Mouse (Mus musculus) embryo, embryonic 10.5 days (tissue): ENCODE measurements around the gene Hvcn1.

Experiments used
- DNase-seq: peaks from one replicate; pipeline ENCODE4 v3.0.0-alpha.2; 2015; ENCODE audit warnings: low spot score

The Hvcn1 gene

GRCm38 (mm10) chr5:122234319-122235195 is 28.0 kb downstream of the Hvcn1 start:
- no peak for DNase-seq

- DNase-seq, result no peak
These were observed 28.7 kb downstream of the Hvcn1 start for GRCm38 (mm10) chr5:122235196-122235836.

GRCm38 (mm10) chr5:122237200-122237599 is 30.6 kb downstream of the Hvcn1 start:
- DNase-seq, result no peak

- no peak for DNase-seq
These were observed 33.0 kb downstream of the Hvcn1 start for GRCm38 (mm10) chr5:122239618-122240017.

GRCm38 (mm10) chr5:122240521-122240920 is 33.9 kb downstream of the Hvcn1 start:
- no peak for DNase-seq

- no peak for DNase-seq
These were observed 34.4 kb downstream of the Hvcn1 start for GRCm38 (mm10) chr5:122240989-122241388.

- no peak for DNase-seq
These were observed 36.0 kb downstream of the Hvcn1 start for GRCm38 (mm10) chr5:122242521-122243123.

GRCm38 (mm10) chr5:122243781-122244523 is 37.3 kb downstream of the Hvcn1 start:
- DNase-seq, result no peak

GRCm38 (mm10) chr5:122245186-122245585 is 38.6 kb downstream of the Hvcn1 start:
- no peak for DNase-seq

- no peak for DNase-seq
These were observed 40.1 kb downstream of the Hvcn1 start for GRCm38 (mm10) chr5:122246547-122247167.

GRCm38 (mm10) chr5:122247529-122247928 is 40.9 kb downstream of the Hvcn1 start:
- no peak for DNase-seq

- DNase-seq, result no peak
These were observed 41.3 kb downstream of the Hvcn1 start for GRCm38 (mm10) chr5:122247934-122248333.

GRCm38 (mm10) chr5:122249281-122249680 is 42.7 kb downstream of the Hvcn1 start:
- no peak for DNase-seq

- DNase-seq, result no peak
These were observed 45.4 kb downstream of the Hvcn1 start for GRCm38 (mm10) chr5:122251895-122252606.

- no peak for DNase-seq
These were observed 51.6 kb downstream of the Hvcn1 start for GRCm38 (mm10) chr5:122258027-122258741.

GRCm38 (mm10) chr5:122262104-122262503 is 55.5 kb downstream of the Hvcn1 start:
- no peak for DNase-seq

GRCm38 (mm10) chr5:122263933-122264905 is 57.6 kb downstream of the Hvcn1 start, which contains the start of gene Tctn1:
Gene Tctn1 (minus strand): TSS chr5:122264460.
- peak; percentile 98 for DNase-seq

- peak; percentile 37 for DNase-seq
These were observed 58.6 kb downstream of the Hvcn1 start for GRCm38 (mm10) chr5:122265187-122265586.

GRCm38 (mm10) chr5:122265942-122266341 is 59.3 kb downstream of the Hvcn1 start:
- no peak for DNase-seq
